Mouse (Mus musculus) heart, adult 9 months (tissue): Measurements from ENCODE around the gene Gm16451.
"Not testable (repeated sequence)": the region's sequence is repeated elsewhere in the genome, so short reads cannot be mapped to it uniquely, and the experiment has no call there.

Experiments used
- DNase-seq, 2 experiments: peaks; one replicate each; pipeline ENCODE4 v3.0.0; 2022; ENCODE audit warnings: low spot score in 2 of 2

The Gm16451 gene

DNA sequence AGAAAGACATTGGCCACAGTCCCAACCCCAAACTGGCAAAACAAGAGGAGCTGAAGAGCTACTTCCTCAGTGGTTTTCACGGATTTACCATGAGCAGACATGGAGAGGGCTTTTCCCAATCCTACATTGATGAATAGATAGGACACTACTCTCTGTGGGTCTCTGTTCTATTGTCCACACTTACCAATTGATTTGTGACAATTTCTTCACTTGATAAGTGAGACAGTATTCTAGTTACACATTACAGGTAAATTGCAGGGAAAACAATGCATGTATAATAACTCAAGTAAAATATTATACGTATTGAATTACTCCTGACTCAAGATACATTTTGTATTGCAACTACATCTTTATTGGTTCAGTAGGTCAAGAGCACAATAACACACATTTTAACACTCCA lies at the start of gene Gm16451:
Gene Gm16451 (minus strand): TSS at position 101 of the 400 bp plus-strand sequence.
- DNase-seq, result not testable (repeated sequence)

- not testable (repeated sequence) for DNase-seq
Observed at GRCm38 (mm10) chr7:22163935-22164334, 45.9 kb upstream of the Gm16451 start, which contains the start of gene Vmn1r142. Gene Vmn1r142, minus strand, starts transcription at chr7:22164035.

DNA sequence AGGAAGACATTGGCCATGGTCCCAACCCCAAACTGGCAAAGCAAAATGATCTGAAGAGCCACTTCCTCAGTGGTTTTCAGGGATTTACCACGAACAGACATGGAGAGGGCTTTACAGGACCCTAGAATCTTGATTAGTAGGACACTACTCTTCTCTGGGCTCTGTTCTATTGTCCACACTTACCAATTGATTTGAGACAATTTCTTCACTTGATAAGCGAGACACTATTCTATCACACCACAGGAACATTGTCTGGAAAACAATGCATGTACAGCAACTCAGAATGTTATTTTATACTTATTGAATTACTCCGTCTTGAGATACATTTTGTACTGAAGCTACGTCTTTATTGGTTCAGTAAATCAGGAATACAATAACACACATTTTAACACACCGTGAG lies 16.6 kb upstream of the Gm16451 start, which contains the start of gene Gm10666:
Gene Gm10666 (minus strand): TSS at position 101 of the 400 bp plus-strand sequence.
- DNase-seq, result not testable (repeated sequence)

GRCm38 (mm10) chr7:22068757-22069156 lies 49.3 kb downstream of the Gm16451 start, which contains the start of gene Vmn1r139:
Gene Vmn1r139, plus strand, starts transcription at chr7:22069057.
- DNase-seq, result not testable (repeated sequence)
